Mouse (Mus musculus) neutrophil, adult 65 days (primary cell): Measurements from ENCODE around the gene Tns2. TPM values are rescaled to one million over a fixed set of nuclear protein-coding genes. Genes with fewer than 3 reads are reported as not detected.

Source experiments
- total RNA-seq: library from RNA; stranded (reverse); gene quantifications from 2 replicates; pipeline ENCODE4 v1.2.4, GENCODE M21; 2023

Gene Tns2
- total RNA-seq, result 0.98 and 4.1 TPM in 2 replicates

DNA sequence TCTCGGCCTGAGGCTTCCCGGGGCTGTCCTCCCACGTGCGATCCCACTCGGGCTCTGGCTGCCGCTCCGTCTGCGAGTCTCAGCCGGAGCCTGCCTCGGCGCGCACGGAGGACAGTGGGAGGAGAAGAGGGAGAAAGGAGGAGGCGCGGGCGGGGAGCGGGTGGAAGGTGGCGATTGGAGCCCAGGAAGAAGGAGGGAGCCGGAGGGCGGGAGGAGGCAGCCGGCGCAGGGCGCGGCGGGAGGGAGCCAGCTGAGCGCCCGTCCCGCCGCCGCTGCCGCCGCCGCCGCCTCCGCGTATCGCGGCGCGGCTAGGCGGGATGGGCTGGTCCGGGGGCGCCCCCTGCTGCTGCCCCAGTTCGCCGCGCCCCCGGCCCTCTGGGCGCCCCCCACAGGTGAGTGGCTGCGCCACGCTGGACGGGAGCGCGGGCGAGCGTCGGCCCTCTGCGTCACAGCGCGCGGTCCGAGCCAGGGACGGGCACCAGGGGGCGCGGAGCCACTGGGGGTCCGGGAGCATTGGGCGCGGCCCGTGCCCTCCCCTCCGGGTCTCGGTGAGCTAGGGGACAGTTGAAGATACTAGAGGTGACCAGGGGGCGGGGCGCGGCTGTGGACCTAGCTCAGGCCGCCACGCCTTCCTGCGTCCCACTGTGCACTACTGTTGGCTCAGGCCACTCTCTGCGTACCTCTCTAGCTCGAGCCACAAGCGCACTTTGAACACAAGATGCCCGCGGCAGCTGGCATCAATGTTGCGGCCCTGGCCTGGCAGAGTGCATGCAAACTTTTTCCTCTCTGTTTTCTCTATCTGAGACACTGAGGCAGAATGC, at the start of gene Tns2:
Gene Tns2 (plus strand): TSS at position 253 of the 821 bp plus-strand sequence.

DNA sequence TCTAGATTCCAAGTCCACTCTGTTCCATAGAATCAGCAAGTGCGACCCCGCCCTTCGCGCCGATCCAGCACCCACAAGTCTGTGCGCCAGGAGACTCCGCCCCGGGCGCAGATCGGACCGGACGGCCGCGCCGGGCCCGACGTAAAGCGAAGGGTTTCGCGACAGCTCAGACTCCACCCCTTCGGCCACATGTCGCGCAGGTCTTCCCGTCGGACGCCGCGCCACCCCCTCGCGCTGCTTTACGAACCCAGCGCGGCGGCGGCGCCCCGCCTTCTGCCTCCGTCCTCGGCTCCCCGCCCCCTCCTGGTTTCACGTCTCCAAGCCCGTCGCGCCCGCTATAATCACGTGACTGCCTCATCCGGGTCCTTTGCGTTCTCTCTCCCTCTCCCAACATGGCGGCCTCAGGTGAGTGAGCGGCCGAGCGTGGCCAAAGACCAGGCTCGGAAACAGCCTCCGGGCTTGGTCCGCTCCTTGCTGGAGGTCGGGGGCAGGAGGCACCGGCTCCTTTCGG, 26.6 kb upstream of the Tns2 start, which contains the start of gene Eif4b:
Gene Eif4b (plus strand): TSS at position 215 of the 511 bp plus-strand sequence.

DNA sequence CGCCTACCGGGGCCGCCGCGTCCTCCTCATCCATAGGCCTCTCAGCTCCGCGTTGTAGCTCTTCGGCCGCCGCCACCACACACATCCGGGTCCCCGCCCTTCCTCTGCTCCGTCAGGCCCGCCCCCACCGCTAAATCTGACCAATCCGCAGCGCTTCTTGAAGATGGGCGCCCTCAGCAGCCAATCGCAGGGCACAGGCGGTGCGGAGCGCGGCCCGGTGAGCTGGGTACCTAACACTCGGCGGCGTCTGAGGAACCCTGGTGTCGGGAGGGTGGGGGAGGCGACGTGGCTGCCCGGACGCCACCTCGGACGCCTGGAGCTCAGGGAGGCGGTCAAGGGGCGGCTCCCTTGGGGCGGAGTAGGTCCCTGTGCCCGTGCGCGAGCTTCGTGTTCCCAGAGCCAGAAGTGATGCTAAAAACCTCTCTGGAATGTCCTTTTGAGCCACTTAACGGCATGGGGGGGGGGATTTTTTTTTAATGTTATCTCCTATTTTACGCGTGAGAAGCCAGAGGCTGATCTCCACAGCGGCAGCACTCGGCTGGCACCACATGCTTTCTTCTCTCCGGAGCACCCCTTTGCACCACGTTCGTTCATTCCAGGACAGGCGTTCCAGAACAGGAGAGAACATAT, 36.0 kb downstream of the Tns2 start, which contains the start of gene Spryd3:
Gene Spryd3 (minus strand): TSS at position 106 of the 630 bp plus-strand sequence.

DNA sequence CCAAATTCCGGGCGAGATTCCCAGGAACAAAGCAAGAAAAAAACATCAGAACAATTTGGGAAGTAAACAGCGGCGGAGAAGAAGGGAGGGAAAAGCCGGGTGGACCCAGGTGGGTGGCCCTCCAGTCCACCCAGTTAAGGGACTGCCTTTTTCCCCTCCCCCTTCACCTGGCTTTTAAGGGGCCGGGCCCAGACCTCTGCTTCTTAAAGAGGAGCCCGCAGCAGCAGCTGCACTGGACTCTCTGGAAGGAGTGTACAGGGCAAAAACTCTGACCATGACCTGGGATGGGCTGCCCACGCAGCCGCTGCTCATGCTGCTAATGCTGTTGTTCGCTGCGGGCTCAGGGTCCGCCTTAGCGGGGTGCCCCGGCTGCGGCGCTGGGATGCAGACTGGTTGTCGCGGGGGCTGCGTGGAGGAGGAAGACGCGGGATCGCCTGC, 44.1 kb downstream of the Tns2 start, which contains the start of gene Igfbp6:
Gene Igfbp6 (plus strand): TSS at position 89 of the 438 bp plus-strand sequence.

DNA sequence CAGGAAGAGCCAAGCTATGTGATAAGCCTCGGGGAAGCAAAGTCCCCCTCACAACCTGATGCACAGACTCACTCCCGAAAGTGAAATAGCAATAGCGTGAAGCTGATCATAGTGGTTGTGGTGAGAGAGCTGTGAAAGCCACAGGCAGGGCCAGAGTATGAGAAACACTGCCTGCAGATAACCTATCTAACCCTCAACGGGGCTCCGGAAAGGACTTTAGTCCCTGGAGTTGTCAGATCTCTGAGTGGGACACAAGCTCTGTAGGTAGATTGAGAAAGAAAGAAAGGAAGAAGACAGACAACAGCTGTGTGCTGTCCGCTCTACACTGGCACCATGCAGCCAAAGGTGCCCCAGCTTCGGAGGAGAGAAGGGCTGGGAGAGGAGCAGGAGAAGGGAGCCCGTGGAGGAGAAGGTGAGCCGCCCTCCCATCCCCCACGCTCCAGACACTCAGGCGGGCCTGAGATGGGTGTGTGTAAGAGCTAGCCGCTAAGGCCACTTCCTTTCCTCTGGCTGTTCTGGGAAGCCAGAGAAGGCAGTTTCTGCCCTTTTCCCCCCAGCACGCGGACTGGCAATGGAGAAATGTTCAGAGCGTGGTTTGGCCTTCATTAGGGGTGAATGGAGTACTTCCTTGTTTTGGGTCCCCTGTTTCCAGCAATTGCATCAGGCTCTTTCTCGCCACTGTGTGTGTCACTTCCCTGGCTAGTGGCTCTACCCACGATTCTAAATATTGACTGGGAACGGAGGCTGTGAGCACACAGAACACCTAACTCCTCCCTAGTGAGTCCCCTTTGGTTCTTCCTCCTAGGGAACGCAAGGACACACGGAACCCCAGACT, 50.3 kb downstream of the Tns2 start, which contains the start of gene Soat2:
Gene Soat2 (plus strand): TSS at position 226 of the 835 bp plus-strand sequence.

Other genes with a start within 250 kb of the Tns2 start
- gene Krt1, start 249.6 kb upstream of the Tns2 start, total RNA-seq, result not detected in 2 replicates
- gene Krt77, start 230.7 kb upstream of the Tns2 start, total RNA-seq, result not detected in 2 replicates
- gene Krt76, start 207.5 kb upstream of the Tns2 start, total RNA-seq, result not detected in 2 replicates
- gene Krt4, start 175.7 kb upstream of the Tns2 start, total RNA-seq, result not detected in 2 replicates
- gene Krt79, start 160.1 kb upstream of the Tns2 start, total RNA-seq, result not detected in 2 replicates
- gene Krt78, start 146.1 kb upstream of the Tns2 start, total RNA-seq, result not detected in 2 replicates
- not detected in 2 replicates for gene Krt8, start 95.9 kb upstream of the Tns2 start, total RNA-seq
- 0.27 and 0.54 TPM in 2 replicates for gene Krt18, start 72.2 kb upstream of the Tns2 start, total RNA-seq
- gene Eif4b, start 26.6 kb upstream of the Tns2 start, total RNA-seq, result 102 and 140 TPM in 2 replicates
- 30.6 and 44.9 TPM in 2 replicates for gene Spryd3, start 35.8 kb downstream of the Tns2 start, total RNA-seq
- 0.48 TPM in 1 of 2 replicates, not detected in the other for gene Igfbp6, start 43.9 kb downstream of the Tns2 start, total RNA-seq
- 2.3 and 2.9 TPM in 2 replicates for gene Soat2, start 50.1 kb downstream of the Tns2 start, total RNA-seq
- gene Zfp740, start 102.8 kb downstream of the Tns2 start, total RNA-seq, result 75.2 and 102 TPM in 2 replicates
- 21.5 and 30.3 TPM in 2 replicates for gene Csad, start 104.3 kb downstream of the Tns2 start, total RNA-seq
- 198 and 201 TPM in 2 replicates for gene Itgb7, start 131.5 kb downstream of the Tns2 start, total RNA-seq
- 32.5 and 34.1 TPM in 2 replicates for gene Rarg, start 157.1 kb downstream of the Tns2 start, total RNA-seq
- gene Gm9918, start 170.2 kb downstream of the Tns2 start, total RNA-seq, result not detected in 2 replicates
- gene Mfsd5, start 179.0 kb downstream of the Tns2 start, total RNA-seq, result 31.4 and 34.2 TPM in 2 replicates
- gene Espl1, start 195.9 kb downstream of the Tns2 start, total RNA-seq, result 31.1 and 43.9 TPM in 2 replicates
- gene Pfdn5, start 225.7 kb downstream of the Tns2 start, total RNA-seq, result 259 and 280 TPM in 2 replicates
- 31.4 and 36.0 TPM in 2 replicates for gene Myg1, start 231.3 kb downstream of the Tns2 start, total RNA-seq